Mouse (Mus musculus) neural tube, embryonic 10.5 days (tissue): ENCODE measurements around the gene Ints3.

Experiments used
- DNase-seq: peaks from one replicate; pipeline ENCODE4 v3.0.0-alpha.2; 2017; ENCODE audit warnings: low spot score; ENCODE audit errors: extremely low spot score

Gene Ints3

GRCm38 (mm10) chr3:90445417-90446200 is 12.2 kb upstream of the Ints3 start:
- no peak for DNase-seq

- no peak for DNase-seq
Measured at GRCm38 (mm10) chr3:90443977-90444376, 10.6 kb upstream of the Ints3 start.

DNA sequence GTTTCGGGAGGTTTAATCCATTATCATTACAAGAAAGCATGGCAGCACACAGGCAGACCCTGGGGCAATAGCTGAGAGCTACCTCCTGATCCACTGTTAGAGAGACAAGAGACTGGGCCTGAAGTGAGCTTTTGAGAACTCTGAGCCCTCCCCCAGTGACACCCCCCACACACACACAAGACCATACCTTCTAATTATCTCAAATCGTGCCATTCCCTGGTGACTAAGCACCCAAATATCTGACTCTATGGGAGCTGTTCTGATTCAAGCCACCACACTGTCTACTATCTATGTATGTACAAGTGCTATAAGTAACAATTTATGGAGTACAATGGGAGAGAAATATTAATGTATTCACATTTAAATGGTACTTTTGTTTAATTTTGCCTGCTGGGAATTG is 7.3 kb upstream of the Ints3 start:
- no peak for DNase-seq

DNA sequence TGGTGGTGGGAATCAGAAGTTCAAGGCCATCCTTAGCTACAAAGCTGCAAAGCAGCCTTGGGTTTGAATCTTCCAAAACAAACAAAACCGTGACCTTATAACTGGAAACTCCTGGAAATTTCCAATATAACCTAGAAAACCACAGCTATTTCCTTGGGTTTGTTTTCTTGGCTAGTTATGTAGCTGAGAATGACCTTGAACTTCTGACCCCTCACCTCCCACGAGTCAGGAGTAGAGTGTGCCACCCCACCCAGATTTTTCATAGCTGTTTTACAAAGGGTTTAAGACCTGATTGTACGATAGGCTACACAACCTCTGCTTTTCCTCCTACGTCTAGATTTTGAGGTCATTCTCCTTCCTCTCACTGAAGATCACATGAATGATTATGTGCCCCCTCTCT is 3.7 kb upstream of the Ints3 start:
- DNase-seq, result no peak

GRCm38 (mm10) chr3:90434073-90434730 is 780 bp upstream of the Ints3 start:
- DNase-seq, result no peak

DNA sequence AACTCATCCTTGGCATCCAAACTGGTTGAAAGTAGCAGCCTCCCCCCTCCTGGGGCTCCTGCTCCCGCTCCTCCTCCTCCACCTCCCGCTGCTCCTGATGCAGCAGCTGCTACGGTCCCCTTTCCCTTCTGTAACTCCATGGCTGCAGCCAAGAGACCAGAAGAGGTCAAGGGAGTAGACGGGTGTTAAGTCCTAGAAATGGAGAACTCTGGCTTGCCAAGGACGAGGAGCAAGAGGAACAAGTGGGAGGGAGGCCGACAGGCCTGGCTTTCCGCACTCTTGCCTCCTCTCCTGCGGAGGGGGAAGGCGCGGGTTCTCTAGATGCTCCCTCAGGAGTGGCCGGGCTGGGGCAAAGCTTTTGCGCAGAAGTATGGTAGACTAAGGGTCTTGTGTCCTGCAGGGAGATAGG is 607 bp downstream of the Ints3 start:
- no peak for DNase-seq

GRCm38 (mm10) chr3:90432348-90432747 is 1.1 kb downstream of the Ints3 start:
- no peak for DNase-seq

DNA sequence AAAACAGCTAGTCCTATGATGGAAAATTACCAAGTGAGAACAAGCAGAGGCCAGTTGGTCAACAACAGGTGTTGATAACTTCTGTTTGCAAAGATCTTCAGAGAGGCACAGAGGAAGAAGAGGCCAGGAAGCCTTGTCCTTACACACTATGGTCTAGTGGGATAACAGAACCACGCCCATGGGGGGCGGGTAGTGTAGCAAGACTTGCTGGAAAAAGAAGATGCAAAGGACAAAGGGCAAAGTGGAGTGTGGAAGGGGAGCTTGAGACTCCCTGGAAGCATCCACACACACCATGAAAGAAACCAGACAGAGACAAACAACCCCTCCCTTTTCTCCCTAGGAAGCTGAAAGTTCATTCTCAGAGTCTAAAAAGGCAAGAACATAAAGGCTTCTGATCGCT is 3.8 kb downstream of the Ints3 start:
- no peak for DNase-seq

DNA sequence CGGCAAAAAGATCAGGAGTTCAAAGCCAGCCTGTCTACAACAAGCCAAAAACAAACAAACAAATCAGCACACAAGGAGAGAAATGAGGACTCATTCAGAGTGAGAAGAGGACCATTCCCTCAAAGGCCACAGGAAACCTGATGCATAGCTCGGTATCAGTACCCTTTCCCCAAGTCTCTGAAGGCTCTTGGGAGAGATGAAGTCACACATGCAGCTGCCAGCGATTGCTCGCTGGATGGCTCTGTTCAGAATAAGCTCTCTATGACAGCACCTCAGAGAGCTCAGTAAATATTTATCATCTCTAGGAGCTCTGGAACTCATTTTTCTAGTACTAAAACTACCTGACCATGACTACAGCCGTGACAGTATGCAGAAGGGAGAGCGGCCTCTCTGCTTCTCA is 5.2 kb downstream of the Ints3 start:
- DNase-seq, result no peak

DNA sequence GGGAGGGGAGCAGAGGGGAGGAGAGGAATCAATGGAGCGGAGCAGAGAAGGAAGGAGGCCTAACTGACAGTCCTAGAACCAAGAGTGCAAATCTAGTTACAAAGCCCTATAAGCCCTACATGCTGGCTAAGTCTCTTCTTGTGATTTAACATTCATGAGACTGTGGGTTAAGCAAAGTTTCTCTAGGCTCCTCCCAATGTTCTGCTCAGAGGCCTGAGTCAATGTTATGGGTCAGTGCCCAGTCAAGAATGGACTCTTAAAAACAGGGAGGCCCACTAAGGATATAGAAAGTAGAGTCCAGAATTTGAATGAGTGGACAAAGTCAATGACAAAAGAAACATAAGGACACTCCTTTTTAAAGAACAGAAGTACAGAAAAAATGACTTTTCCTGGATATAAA is 5.8 kb downstream of the Ints3 start:
- DNase-seq, result no peak

GRCm38 (mm10) chr3:90425499-90425898 is 7.9 kb downstream of the Ints3 start:
- DNase-seq, result no peak

DNA sequence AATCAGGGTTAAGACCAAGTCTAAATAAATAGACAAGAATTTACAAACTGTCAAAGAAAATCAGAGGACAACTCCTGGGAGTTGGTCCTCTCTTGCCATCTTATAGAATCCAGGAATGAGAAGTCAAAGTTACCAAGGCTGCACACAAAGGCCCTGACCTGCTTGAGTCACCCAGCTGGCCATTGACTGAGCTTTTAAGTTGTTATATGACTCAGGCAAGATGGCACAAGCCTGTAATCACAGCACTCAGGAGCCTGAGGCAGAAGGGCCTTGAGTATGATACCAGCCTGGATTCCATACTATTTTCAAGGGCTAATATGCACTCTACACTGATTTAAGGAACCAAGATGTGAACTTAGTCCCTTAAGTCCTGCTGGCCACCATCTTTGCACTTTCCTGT is 9.9 kb downstream of the Ints3 start:
- DNase-seq, result no peak

- DNase-seq, result no peak
Measured at GRCm38 (mm10) chr3:90420696-90421095, 12.7 kb downstream of the Ints3 start.

GRCm38 (mm10) chr3:90413011-90413396 is 20.4 kb downstream of the Ints3 start:
- no peak for DNase-seq

- DNase-seq, result peak; percentile 72
Measured at GRCm38 (mm10) chr3:90412312-90413010, 21.0 kb downstream of the Ints3 start.

DNA sequence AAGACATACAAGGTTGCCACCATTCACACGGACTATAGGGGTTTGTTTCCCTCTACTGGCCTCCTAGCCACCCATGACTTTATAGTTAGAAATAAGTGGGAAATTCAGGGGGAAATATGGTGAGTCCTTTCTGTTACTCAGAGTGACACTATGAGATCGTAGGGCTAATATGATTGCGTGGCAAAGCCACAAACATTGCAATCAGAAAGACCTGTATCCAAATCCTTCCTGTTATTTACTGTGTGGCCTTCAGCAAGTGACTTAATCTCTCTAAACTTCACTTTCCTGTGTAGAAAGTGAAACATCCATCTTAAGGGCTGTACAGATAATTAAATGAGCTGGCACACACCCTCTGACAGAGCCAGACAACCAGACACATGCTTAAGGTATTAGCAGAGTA is 24.7 kb downstream of the Ints3 start:
- no peak for DNase-seq

DNA sequence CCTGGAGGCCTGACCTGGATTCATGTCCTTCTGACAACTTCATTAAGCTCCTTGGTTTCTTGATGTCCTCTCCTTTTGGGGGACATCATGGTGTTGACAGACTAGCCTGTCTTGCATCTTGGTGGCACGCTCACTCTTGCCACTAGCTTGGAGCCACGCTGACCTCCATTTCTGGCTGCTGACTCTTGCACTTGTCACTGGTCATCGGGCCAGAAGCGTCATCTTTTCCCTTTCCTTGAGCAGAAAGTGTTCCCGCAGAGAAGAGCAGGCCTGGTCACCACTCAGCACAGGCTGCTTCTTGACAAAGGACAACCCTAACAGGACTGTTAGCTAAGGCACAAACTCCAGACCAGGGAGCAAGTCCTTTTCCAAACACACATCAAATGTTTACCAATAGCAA is 27.0 kb downstream of the Ints3 start:
- DNase-seq, result no peak

DNA sequence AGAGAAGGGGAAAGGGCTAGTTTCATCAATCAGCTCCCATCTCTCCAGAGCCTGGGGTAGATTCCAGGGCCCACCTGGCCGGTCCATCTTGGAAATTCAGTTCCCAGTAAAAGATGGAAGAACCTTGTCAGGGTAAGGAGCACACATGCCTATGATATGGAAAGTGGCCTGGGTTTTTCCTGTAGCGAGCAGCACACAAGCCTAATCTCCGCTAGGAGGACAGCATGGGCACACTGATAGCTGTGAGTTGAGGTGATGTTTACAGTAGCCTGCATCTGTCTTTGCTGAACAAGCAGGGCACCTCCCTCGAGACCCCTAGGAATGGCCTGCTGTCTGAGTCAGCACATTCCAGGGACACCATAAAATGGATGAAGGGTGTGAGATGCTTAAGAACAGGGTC is 28.8 kb downstream of the Ints3 start:
- no peak for DNase-seq

GRCm38 (mm10) chr3:90404121-90404520 is 29.3 kb downstream of the Ints3 start:
- no peak for DNase-seq

DNA sequence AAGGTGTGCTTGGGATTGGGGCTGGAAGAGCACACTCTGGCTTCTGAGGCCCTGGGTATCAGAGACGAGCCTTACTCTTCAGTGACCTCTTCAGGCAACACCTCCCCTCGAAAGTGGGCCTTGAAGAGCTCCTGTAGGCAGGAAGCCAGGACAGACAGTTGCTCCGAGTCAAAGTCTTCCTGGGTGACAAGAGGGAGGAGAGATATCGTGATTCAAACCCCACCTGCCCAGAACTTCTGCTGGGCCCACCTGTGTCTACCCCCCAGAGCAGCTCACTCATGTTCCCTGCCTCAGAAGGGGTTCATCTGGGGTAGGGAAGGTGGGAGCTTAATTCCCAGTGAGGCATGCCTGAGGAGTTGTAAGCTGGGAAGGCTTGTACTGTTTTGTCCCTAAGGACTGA is 32.4 kb downstream of the Ints3 start:
- no peak for DNase-seq

- DNase-seq, result no peak
Measured at GRCm38 (mm10) chr3:90395629-90396028, 37.8 kb downstream of the Ints3 start.

GRCm38 (mm10) chr3:90392661-90393060 is 40.8 kb downstream of the Ints3 start:
- DNase-seq, result no peak

DNA sequence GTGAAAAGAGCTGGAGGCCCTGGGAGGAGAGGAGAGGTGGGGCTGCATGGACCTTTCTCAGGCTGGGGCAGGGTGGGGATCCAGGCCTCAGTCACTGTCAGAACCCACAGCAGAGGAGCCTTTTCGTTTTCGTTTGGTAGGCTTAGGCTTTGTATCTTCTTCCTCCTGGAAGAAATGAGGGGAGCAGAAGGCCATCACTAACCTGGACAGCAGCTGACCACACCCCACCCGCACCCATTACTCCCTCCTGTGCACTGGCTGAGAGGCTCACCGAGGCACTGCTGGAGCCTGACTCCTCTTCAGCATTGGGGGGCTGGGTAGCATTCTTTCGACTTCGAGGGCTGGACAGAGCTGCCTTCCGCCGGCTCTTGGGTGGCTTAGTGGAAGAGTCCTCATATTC is 41.5 kb downstream of the Ints3 start:
- no peak for DNase-seq
